Comparison of ENCODE assay signal across 12 mouse cellular contexts in the genomic region with DNA sequence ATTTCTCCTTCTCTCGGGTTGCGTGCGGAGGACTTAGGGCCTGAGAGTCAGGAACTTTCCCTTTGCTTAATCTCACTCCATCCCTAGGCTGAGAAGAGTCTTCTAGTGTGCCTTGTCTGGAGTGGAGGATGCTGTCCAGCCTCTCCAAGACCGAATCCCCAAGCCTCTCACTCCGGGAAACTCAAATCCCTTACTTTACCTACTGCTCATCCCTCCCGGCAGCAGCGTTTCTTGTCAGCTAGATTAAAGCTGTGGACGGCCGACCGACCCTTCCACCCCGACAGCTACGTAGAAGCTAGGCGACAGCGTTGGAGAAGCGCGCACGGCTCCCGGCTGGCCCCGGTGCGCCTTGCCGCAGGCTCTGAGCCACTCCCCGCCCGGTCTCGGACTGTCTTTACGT. TPM values are rescaled to one million over a fixed set of nuclear protein-coding genes. Genes with fewer than 3 reads are reported as not detected.
DNase-seq lines count a peak whose midpoint lies in the region; ATAC-seq and TF ChIP-seq lines count a peak whose summit lies in the region.
"Had no signal": no experiment of that assay in that cellular context is flagged by ENCODE, and none has a peak within 500 bp of the region (broad histone marks: within the 10 kb centered on the region; RNA-seq: fewer than 3 reads in every experiment).

No protein-coding gene starts in this region.

- H3K36me3 ChIP-seq in lung, embryonic 16.5 days (ENCODE audit: control insufficient read depth, insufficient read depth, low read length): no peaks in the 10 kb centered on the region
- H3K36me3 ChIP-seq in embryonic facial prominence, embryonic 15.5 days: no peaks in the 10 kb centered on the region
- no peaks in the 10 kb centered on the region for H3K36me3 ChIP-seq in limb, embryonic 12.5 days
- no peaks in the 10 kb centered on the region for H3K36me3 ChIP-seq in stomach, embryonic 14.5 days (ENCODE audit: control insufficient read depth, insufficient read depth, low read length)
- no peaks in the 10 kb centered on the region for H3K36me3 ChIP-seq in thymus, adult 2 months (ENCODE audit: control insufficient read depth, insufficient read depth, low read length)

- ATAC-seq in lung, embryonic 16.5 days (ENCODE audit: low read depth): no peak
- no peak for ATAC-seq in embryonic facial prominence, embryonic 15.5 days (ENCODE audit: insufficient number of reproducible peaks, low FRiP score, low TSS enrichment, low read depth)
- ATAC-seq in limb, embryonic 12.5 days (ENCODE audit: insufficient number of reproducible peaks, insufficient read depth, low FRiP score, low TSS enrichment, low read depth): no peak
- ATAC-seq in stomach, embryonic 14.5 days (ENCODE audit: insufficient number of reproducible peaks, insufficient read depth, low FRiP score, low read depth): no peak
- ATAC-seq: Patski had no signal

- no peak overlapping the region for H3K27ac ChIP-seq in lung, embryonic 16.5 days (ENCODE audit: low read length)
- H3K27ac ChIP-seq in embryonic facial prominence, embryonic 15.5 days (replicated peaks): no peak overlapping the region
- no peak overlapping the region for H3K27ac ChIP-seq in limb, embryonic 12.5 days
- no peak overlapping the region for H3K27ac ChIP-seq in stomach, embryonic 14.5 days (ENCODE audit: low read length)
- H3K27ac ChIP-seq in thymus, adult 2 months (ENCODE audit: control insufficient read depth, insufficient read depth, low read length): no peak overlapping the region

- 1% methylated on average over 25 of the region's 25 CpGs for WGBS in lung, embryonic 16.5 days
- 2% methylated on average over 25 of the region's 25 CpGs for WGBS in embryonic facial prominence, embryonic 15.5 days
- WGBS in limb, embryonic 12.5 days: under 1% methylated on average over 25 of the region's 25 CpGs
- 1% methylated on average over 25 of the region's 25 CpGs for WGBS in stomach, embryonic 14.5 days
- WGBS in thymus, adult 2 months: 8% methylated on average over 25 of the region's 25 CpGs

- no peak overlapping the region for H3K9ac ChIP-seq in lung, embryonic 16.5 days (ENCODE audit: low read length)
- H3K9ac ChIP-seq in embryonic facial prominence, embryonic 15.5 days: no peak overlapping the region
- no peak overlapping the region for H3K9ac ChIP-seq in limb, embryonic 12.5 days (replicated peaks)
- H3K9ac ChIP-seq in stomach, embryonic 14.5 days (replicated peaks; ENCODE audit: low read depth, low read length): no peak overlapping the region

- DNase-seq in lung, postnatal 14 days: no peak
- no peak for DNase-seq in B cell, adult 2 months
- no peak for DNase-seq in natural killer cell, adult 2 months (ENCODE audit: low spot score in 2 of 2)
- DNase-seq in thymus, adult 2 months: no peak

- H3K4me1 ChIP-seq in lung, embryonic 16.5 days (replicated peaks; ENCODE audit: control insufficient read depth, insufficient read depth, low read length): peaks cover 5% of the 10 kb centered on the region
- peaks cover 27% of the 10 kb centered on the region for H3K4me1 ChIP-seq in embryonic facial prominence, embryonic 15.5 days
- peaks cover 19% of the 10 kb centered on the region for H3K4me1 ChIP-seq in limb, embryonic 12.5 days (replicated peaks)
- H3K4me1 ChIP-seq in stomach, embryonic 14.5 days (ENCODE audit: control insufficient read depth, insufficient read depth, low read length): peaks cover 4% of the 10 kb centered on the region; the same call in 1 of the 2 replicates
- H3K4me1 ChIP-seq in thymus, adult 2 months (replicated peaks; ENCODE audit: control insufficient read depth, insufficient read depth, low read length): no peaks in the 10 kb centered on the region

- H3K9me3 ChIP-seq in lung, embryonic 16.5 days (ENCODE audit: control insufficient read depth, low read length): no peaks in the 10 kb centered on the region
- H3K9me3 ChIP-seq in embryonic facial prominence, embryonic 15.5 days (replicated peaks): no peaks in the 10 kb centered on the region
- no peaks in the 10 kb centered on the region for H3K9me3 ChIP-seq in limb, embryonic 12.5 days
- no peaks in the 10 kb centered on the region for H3K9me3 ChIP-seq in stomach, embryonic 14.5 days (ENCODE audit: control insufficient read depth, low read depth, low read length)

- 0 out of 2 replicates have a peak overlapping the region, but pooled peaks have one; percentile 32 for H3K4me2 ChIP-seq in lung, embryonic 16.5 days (ENCODE audit: low read depth, low read length)
- H3K4me2 ChIP-seq in embryonic facial prominence, embryonic 15.5 days (replicated peaks): peak overlapping the region; percentile 37
- peak overlapping the region; percentile 61 for H3K4me2 ChIP-seq in limb, embryonic 12.5 days
- H3K4me2 ChIP-seq in stomach, embryonic 14.5 days (replicated peaks; ENCODE audit: low read depth, low read length): no peak overlapping the region

- H3K27me3 ChIP-seq in lung, embryonic 16.5 days (ENCODE audit: control insufficient read depth, insufficient read depth, low read depth, low read length): peaks cover 85% of the 10 kb centered on the region
- peaks cover 88% of the 10 kb centered on the region for H3K27me3 ChIP-seq in embryonic facial prominence, embryonic 15.5 days
- peaks cover 97% of the 10 kb centered on the region for H3K27me3 ChIP-seq in limb, embryonic 12.5 days
- H3K27me3 ChIP-seq in stomach, embryonic 14.5 days (ENCODE audit: control insufficient read depth, insufficient read depth, low read length): peaks cover 70% of the 10 kb centered on the region
- H3K27me3 ChIP-seq in thymus, adult 2 months (ENCODE audit: control insufficient read depth, insufficient read depth, low read length): peaks cover 39% of the 10 kb centered on the region

- no peak overlapping the region for H3K4me3 ChIP-seq in lung, embryonic 16.5 days (ENCODE audit: low read length)
- H3K4me3 ChIP-seq in embryonic facial prominence, embryonic 15.5 days (replicated peaks): peak overlapping the region; percentile 42
- H3K4me3 ChIP-seq in limb, embryonic 12.5 days (replicated peaks): peak overlapping the region; percentile 39
- H3K4me3 ChIP-seq in stomach, embryonic 14.5 days (ENCODE audit: low read depth, low read length): peak overlapping the region; percentile 28; the same call in 1 of the 2 replicates
- H3K4me3 ChIP-seq in thymus, adult 2 months (ENCODE audit: control insufficient read depth, insufficient read depth, low read length): no peak overlapping the region

- TF ChIP-seq CTCF in thymus, adult 2 months (IDR thresholded peaks at IDR 0.05; ENCODE audit: borderline replicate concordance, control insufficient read depth, extremely low read depth, insufficient read depth, low read length, poor library complexity): no peak

- TF ChIP-seq POLR2A in thymus, adult 2 months (IDR thresholded peaks at IDR 0.05; ENCODE audit: control insufficient read depth, extremely low read depth, insufficient read depth, low read length, poor library complexity): no peak

RNA-seq across cellular contexts. Expression of a gene that starts 0.8 kb away (rescaled TPM):
- polyA plus RNA-seq in lung, embryonic 16.5 days (2015; fragmentation: Nextera tagmentation; extraction: Ambion mirVana): 0.48 and 0.55 TPM in 2 replicates
- polyA plus RNA-seq in embryonic facial prominence, embryonic 15.5 days (2015; fragmentation: Nextera tagmentation; extraction: Ambion mirVana): 2.5 and 3.4 TPM in 2 replicates
- 1.6 and 2.6 TPM in 2 replicates for polyA plus RNA-seq in limb, embryonic 12.5 days (2016; fragmentation: Nextera tagmentation; extraction: Ambion mirVana)
- not detected in 2 replicates for polyA plus RNA-seq in stomach, embryonic 14.5 days (2014; fragmentation: Nextera tagmentation; extraction: Ambion mirVana)
- 0.28 TPM in 1 of 2 replicates, not detected in the other for polyA plus RNA-seq in thymus, adult 2 months (2012; rRNA removed)
- polyA plus RNA-seq: heart, embryonic 16.5 days; large intestine, adult 2 months; Patski; spleen, adult 2 months had no signal

RNA-seq across cellular contexts. Expression of a gene that starts 17.0 kb away (rescaled TPM):
- 3.9 and 4.1 TPM in 2 replicates for polyA plus RNA-seq in lung, embryonic 16.5 days (2015; fragmentation: Nextera tagmentation; extraction: Ambion mirVana)
- polyA plus RNA-seq in embryonic facial prominence, embryonic 15.5 days (2015; fragmentation: Nextera tagmentation; extraction: Ambion mirVana): 7.0 and 8.5 TPM in 2 replicates
- 5.0 and 5.6 TPM in 2 replicates for polyA plus RNA-seq in limb, embryonic 12.5 days (2016; fragmentation: Nextera tagmentation; extraction: Ambion mirVana)
- polyA plus RNA-seq in stomach, embryonic 14.5 days (2014; fragmentation: Nextera tagmentation; extraction: Ambion mirVana): 2.3 and 3.1 TPM in 2 replicates
- polyA plus RNA-seq in thymus, adult 2 months (2012; rRNA removed): 1.3 and 2.2 TPM in 2 replicates

Comparison
In these comparisons a context has a peak if more than half of its experiments do, and no peak if none do; other contexts are left out.
1. H3K4me3 ChIP-seq: peak in embryonic facial prominence, embryonic 15.5 days (single experiment), limb, embryonic 12.5 days (single experiment) and stomach, embryonic 14.5 days (single experiment); none in lung, embryonic 16.5 days (single experiment) and thymus, adult 2 months (single experiment).